Mouse (Mus musculus): Measurements from ENCODE around the gene Spata5.

- TF ChIP-seq UBTF (IDR thresholded peaks at IDR 0.05; ENCODE audit: borderline replicate concordance, insufficient read depth, low read depth, low read length) (no peak), ZMIZ1 (IDR thresholded peaks at IDR 0.05; ENCODE audit: low read depth, low read length) (no peak), EP300 (IDR thresholded peaks at IDR 0.05; ENCODE audit: low read depth in 1 of 2, low read length in 2 of 2) (no peak), CTCF (IDR thresholded peaks at IDR 0.05 in 2 of 3, conservative IDR thresholded peaks at IDR 0.05 in 1 of 3; ENCODE audit: control insufficient read depth in 1 of 3, insufficient read depth in 1 of 3, low read depth in 2 of 3, low read length in 3 of 3, poor library complexity in 1 of 3, severe bottlenecking in 1 of 3) (no peak)
Observed at GRCm38 (mm10) chr3:37557741-37558479, 138.2 kb downstream of the Spata5 start.

All from MEL (cell line).